Mouse (Mus musculus) kidney, adult 2 months (tissue): ENCODE results near the gene Prss38. TPM values are rescaled to one million over a fixed set of nuclear protein-coding genes. Genes with fewer than 3 reads are reported as not detected.
A peak's percentile ranks its signal among the peaks of the same experiment; 100 is the strongest.
"Not testable (repeated sequence)": the region's sequence is repeated elsewhere in the genome, so short reads cannot be mapped to it uniquely, and the experiment has no call there.

Experiments
- DNase-seq: peaks from one replicate; pipeline ENCODE4 v3.0.0; 2021
- H3K27ac ChIP-seq: fragments of 200-500 bp; 2 replicates; pipeline ENCODE4 v1.5.1; 2012; ENCODE audit warnings: low read depth, low read length, control low read depth, inconsistent platforms; ENCODE audit not compliant: insufficient read depth
- H3K27me3 ChIP-seq: fragments of 200-500 bp; replicated peaks from 2 replicates; pipeline ENCODE4 v1.6.1; 2012; ENCODE audit warnings: mild to moderate bottlenecking, moderate library complexity, low read length, inconsistent platforms; ENCODE audit not compliant: control insufficient read depth, insufficient read depth
- H3K36me3 ChIP-seq: fragments of 200-500 bp; 2 replicates; pipeline ENCODE4 v1.6.1; 2012; ENCODE audit warnings: mild to moderate bottlenecking, moderate library complexity, low read length, inconsistent platforms; ENCODE audit not compliant: control insufficient read depth, insufficient read depth
- H3K4me1 ChIP-seq: fragments of 200-500 bp; 2 replicates; pipeline ENCODE4 v1.6.1; 2011; ENCODE audit warnings: low read length; ENCODE audit not compliant: control insufficient read depth, insufficient read depth
- H3K4me3 ChIP-seq: fragments of 200-500 bp; 2 replicates; pipeline ENCODE4 v1.5.1; 2011; ENCODE audit warnings: mild to moderate bottlenecking, low read depth, low read length, control low read depth; ENCODE audit not compliant: insufficient read depth
- CTCF ChIP-seq: fragments of 200-500 bp; conservative IDR thresholded peaks from 2 replicates; pipeline ENCODE4 v1.5.1; 2011; ENCODE audit warnings: low read depth, mild to moderate bottlenecking, control low read depth, low read length, moderate library complexity, mixed read lengths; ENCODE audit not compliant: insufficient read depth, insufficient read length
- POLR2A ChIP-seq: fragments of 200-500 bp; IDR thresholded peaks from one replicate; pipeline ENCODE4 v1.6.1; 2011; ENCODE audit warnings: low read depth, low read length, control low read depth
- WGBS: fragments of 180-500 bp; shearing (Covaris S2); methylation state at CpG from one replicate; pipeline ENCODE4 v1.1.7; 2018; 5-methylcytosine and 5-hydroxymethylcytosine counted together
- polyA plus RNA-seq: library from polyadenylated mRNA; depleted of rRNA; stranded (reverse); fragments of >200 nt; gene quantifications from 2 replicates; pipeline ENCODE4 v1.2.3, GENCODE M21; 2012

Gene Prss38
- polyA plus RNA-seq, 1 experiment, result not detected

GRCm38 (mm10) chr11:59377999-59378398, 2.5 kb upstream of the Prss38 start:
- TF ChIP-seq POLR2A (no peak), CTCF (no peak)
- no peaks in the 10 kb centered on the region for H3K4me1 ChIP-seq
- no peak for DNase-seq
- no peaks in the 10 kb centered on the region for H3K36me3 ChIP-seq
- no peaks in the 10 kb centered on the region for H3K27me3 ChIP-seq
- H3K4me3 ChIP-seq, result no peak overlapping the region
- WGBS, result 84% methylated on average over 3 of the region's 3 CpGs
- no peak overlapping the region for H3K27ac ChIP-seq

DNA sequence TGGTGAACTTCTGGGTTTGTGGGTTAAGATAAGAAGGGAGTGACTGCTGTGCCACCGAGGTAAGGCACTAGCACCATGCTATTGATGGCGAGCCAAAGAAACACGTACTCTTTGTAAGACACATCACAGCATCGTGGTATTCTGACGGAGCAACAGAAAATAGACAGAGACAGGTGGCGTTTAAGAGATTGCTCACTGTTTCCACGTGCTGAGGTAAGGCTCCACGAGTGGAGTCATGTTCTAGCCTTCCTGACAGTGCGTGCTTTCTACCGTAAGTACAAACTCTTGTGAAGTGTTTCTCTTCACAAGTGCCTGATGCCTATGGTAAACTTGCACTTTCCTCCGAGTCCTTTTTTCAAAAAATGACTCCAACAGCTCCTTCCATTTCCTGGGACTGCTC, 5.6 kb downstream of the Prss38 start:
- WGBS, result 81% methylated on average over 11 of the region's 11 CpGs
- TF ChIP-seq CTCF (no peak), POLR2A (no peak)
- no peak for DNase-seq

GRCm38 (mm10) chr11:59367955-59368354, 7.5 kb downstream of the Prss38 start:
- not testable (repeated sequence) for H3K4me1 ChIP-seq, DNase-seq, H3K27me3 ChIP-seq, H3K27ac ChIP-seq, H3K36me3 ChIP-seq, H3K4me3 ChIP-seq
- 89% methylated on average over 4 of the region's 4 CpGs for WGBS

More for the DNA sequence above, 5.6 kb downstream of the Prss38 start:
- no peaks in the 10 kb centered on the region for H3K36me3 ChIP-seq
- no peak overlapping the region for H3K27ac ChIP-seq
- no peaks in the 10 kb centered on the region for H3K27me3 ChIP-seq
- H3K4me3 ChIP-seq, result no peak overlapping the region
- no peaks in the 10 kb centered on the region for H3K4me1 ChIP-seq

- TF ChIP-seq POLR2A (no peak), CTCF (peak; percentile 42; the same call in 1 of the 2 replicates)
- Histone ChIP-seq H3K4me3 (no peak overlapping the region), H3K27ac (no peak overlapping the region), H3K4me1 (no peaks in the 10 kb centered on the region), H3K27me3 (no peaks in the 10 kb centered on the region), H3K36me3 (no peaks in the 10 kb centered on the region)
- DNase-seq, result peak; percentile 9
- WGBS, result 25% methylated on average over 3 of the region's 3 CpGs
These were observed 8.8 kb downstream of the Prss38 start for GRCm38 (mm10) chr11:59366633-59367032.

GRCm38 (mm10) chr11:59366031-59366430, 9.4 kb downstream of the Prss38 start:
- Histone ChIP-seq H3K4me1 (no peaks in the 10 kb centered on the region), H3K4me3 (no peak overlapping the region), H3K27me3 (no peaks in the 10 kb centered on the region), H3K36me3 (no peaks in the 10 kb centered on the region), H3K27ac (no peak overlapping the region)
- DNase-seq, result no peak
- no peak for TF ChIP-seq POLR2A
- TF ChIP-seq CTCF, result no peak
- whole genome bisulfite sequencing, result 67% methylated on average over 3 of the region's 3 CpGs

DNA sequence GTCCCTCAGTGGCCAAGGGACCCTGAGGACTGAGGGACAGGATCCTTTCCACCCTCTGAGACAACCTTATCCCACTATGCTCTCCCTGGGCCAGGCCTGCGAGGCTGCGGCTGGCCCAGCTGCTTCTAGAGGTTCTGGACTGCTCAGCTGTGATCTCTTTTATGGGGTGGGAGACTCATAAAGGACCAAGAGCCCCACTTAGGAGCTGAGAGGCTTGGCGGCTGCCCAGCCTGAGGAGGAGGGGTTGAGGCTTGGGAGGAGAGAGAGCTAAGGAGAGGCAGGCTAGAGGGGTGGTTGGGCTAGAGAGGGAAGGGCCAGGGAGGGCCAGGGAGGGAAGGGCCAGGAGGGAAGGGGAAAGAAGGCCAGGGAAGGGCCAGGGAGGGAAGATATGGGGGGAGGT, 11.0 kb downstream of the Prss38 start:
- Histone ChIP-seq H3K36me3 (no peaks in the 10 kb centered on the region), H3K27me3 (no peaks in the 10 kb centered on the region), H3K27ac (no peak overlapping the region), H3K4me1 (no peaks in the 10 kb centered on the region), H3K4me3 (no peak overlapping the region)
- DNase-seq, result no peak
- 75% methylated on average over 3 of the region's 3 CpGs for WGBS
- TF ChIP-seq CTCF (no peak), POLR2A (no peak)

DNA sequence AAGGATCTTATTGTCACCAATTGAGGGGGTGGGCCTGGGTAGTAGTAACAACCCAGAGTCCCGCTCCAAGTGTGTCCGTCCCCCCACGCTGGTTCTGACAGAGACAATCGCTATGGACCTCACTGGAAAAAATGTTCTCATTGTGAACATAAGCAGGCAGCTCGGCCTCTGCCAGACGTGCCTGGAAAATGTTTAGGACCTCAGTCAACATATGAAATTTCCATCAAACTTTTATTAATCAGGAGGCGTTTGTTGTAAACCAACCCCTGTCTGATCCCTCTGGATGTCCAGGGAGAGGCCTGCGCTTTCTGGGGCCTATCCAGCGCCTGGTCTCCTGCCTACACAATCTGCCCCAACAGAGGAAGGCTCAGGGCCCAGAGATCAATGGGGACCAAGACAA, 11.4 kb downstream of the Prss38 start:
- Histone ChIP-seq H3K27me3 (no peaks in the 10 kb centered on the region), H3K36me3 (no peaks in the 10 kb centered on the region), H3K27ac (no peak overlapping the region), H3K4me3 (no peak overlapping the region), H3K4me1 (no peaks in the 10 kb centered on the region)
- DNase-seq, result no peak
- WGBS, result 93% methylated on average over 9 of the region's 9 CpGs
- TF ChIP-seq POLR2A (no peak), CTCF (no peak)

DNA sequence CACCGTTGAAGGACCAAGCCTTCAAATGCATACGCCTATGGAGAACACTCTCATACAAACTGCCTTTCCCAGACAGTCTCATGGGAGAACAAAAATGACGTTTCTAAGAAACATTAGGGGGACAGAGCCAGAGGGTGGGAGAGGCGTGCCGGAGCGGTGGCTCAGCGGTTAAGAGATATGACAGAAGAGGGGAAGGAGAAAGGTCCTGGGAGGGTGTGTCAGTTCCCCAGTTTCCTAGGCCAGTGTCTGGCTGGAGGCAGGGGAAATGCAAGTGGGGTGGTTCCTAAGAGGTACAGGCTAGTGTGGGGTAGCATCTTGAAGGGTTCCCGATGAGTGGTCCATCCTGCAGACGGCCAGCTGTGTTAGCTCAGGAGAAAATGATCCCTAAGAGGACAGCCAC, 14.2 kb downstream of the Prss38 start:
- H3K27ac ChIP-seq, result no peak overlapping the region
- H3K27me3 ChIP-seq, result no peaks in the 10 kb centered on the region
- TF ChIP-seq POLR2A (no peak), CTCF (no peak)
- no peaks in the 10 kb centered on the region for H3K4me1 ChIP-seq
- WGBS, result 73% methylated on average over 9 of the region's 9 CpGs
- H3K36me3 ChIP-seq, result no peaks in the 10 kb centered on the region
- no peak for DNase-seq
- no peak overlapping the region for H3K4me3 ChIP-seq
